Mouse (Mus musculus): ENCODE data around the gene Hist1h2ac.
"Not testable (repeated sequence)": the region's sequence is repeated elsewhere in the genome, so short reads cannot be mapped to it uniquely, and the experiment has no call there.

The Hist1h2ac gene

GRCm38 (mm10) chr13:23683755-23684281 lies at the start of gene Hist1h2ac, which contains the start of gene Hist1h2bc:
Gene Hist1h2ac, minus strand, starts transcription at chr13:23683948.
Gene Hist1h2bc, plus strand, starts transcription at chr13:23684199.
- peak; percentile 94 to 99 for DNase-seq (ENCODE audit: low spot score in 2 of 2)

DNA sequence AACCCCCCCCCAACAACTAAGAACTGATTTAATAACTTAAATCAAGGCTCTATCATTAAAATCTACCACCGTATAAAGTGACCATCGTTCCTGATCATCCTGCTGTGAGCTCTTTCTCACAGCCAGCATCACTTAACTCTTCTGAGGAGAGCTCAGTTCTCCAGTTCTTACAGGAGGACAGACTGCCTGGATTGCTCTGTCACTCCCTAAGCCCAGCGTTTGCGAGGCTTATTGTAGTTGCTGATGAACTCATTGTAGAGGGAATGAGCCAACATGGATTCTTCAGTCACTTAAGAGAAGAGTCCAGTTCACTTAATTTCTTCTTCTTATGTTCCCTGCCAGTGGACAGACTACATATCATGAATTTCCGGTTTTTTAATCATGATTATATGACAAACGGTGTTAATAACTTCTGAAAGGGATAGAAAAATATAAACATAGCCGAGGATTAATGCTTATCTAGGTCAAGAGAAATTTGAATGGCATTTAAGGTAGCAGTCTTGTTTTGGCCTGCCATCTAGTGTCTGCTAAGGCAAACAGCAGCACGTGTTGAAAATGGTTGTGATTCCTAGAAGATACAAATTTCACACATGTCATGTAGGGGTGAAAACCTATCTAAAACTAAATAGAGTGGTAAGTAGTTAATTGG lies 48.5 kb upstream of the Hist1h2ac start:
- DNase-seq (ENCODE audit: low spot score in 2 of 2), result peak in 1 of 2 experiments; percentile 39

DNA sequence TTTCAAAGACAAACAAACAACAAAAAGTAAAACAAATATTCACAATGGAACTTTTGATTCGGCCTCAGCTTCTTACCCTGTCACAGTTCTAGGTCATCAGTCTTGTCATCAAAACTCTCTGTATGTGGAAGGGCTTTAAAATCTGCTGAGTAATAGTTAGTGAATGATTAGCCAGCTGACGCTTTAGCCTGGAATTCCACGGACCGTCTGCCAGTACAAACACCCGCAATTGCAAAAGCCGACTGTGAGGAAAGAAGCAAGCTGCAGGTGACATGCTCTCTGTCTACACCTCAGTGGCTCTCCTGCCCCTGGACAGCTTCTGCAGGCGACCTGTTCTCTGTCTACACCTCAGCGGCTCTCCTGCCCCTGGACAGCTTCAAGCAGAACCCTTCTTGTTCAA lies 46.7 kb upstream of the Hist1h2ac start:
- peak; percentile 27 to 55 for DNase-seq (ENCODE audit: low spot score in 2 of 2)

- DNase-seq (ENCODE audit: low spot score in 2 of 2), result no peak
These were observed 46.0 kb upstream of the Hist1h2ac start for GRCm38 (mm10) chr13:23729706-23730105.

- DNase-seq (ENCODE audit: low spot score in 2 of 2), result peak; percentile 46 to 52
These were observed 45.4 kb upstream of the Hist1h2ac start for GRCm38 (mm10) chr13:23729192-23729525.

DNA sequence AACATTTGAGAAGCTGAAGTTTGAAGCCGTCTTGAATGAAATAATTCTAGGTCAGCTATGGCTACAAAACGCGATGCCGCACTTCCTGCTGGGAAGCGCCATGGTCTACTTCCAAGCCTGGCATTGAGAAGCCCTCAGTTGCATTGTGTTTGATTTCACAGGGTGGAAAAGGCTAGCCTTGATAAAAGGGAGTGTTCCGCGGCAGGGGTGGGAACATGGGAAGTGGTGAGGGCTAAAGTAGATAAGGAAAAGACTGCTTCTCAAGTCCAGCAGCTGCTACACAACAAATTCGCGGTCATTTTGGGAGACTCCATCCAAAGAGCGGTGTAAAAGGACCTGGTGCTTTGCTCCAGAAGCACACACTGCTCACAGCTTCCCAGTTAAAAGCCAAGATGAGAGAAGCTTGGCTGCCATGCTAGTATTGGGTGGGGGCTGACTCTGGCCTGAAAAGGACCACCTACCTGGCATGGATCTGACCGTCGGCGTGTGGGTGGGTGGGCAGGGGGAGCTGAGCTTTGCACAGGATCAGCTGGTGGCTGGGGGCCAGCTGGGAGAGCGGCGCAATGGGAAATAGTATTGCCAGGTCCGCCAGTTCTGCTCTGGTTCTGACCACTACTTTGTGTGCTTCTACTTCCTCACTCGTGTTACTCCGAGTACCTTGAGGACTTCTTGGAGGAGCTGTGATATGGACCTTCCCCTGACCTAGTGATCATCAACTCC lies 44.9 kb upstream of the Hist1h2ac start:
- DNase-seq (ENCODE audit: low spot score in 2 of 2), result peak in 1 of 2 experiments; percentile 25

DNA sequence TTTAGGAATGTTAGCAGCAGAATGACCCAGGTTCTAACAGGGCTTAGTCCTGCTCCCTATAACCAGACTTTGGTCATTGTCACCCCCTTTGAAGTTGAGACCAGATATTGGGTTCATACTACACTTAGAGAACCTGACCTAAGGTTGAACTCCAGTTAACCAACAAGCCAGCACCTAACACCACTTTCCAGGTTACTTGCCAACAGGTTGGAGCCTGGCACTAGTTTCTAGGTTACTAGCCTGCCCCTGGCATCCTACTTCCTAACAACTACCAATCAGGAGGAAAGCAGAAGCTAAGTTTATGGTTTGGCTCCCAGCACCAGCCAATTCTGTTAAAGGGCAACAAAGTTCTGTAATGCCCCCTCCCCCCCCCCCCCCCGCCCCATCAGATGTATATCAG lies 41.5 kb upstream of the Hist1h2ac start:
- no peak for DNase-seq (ENCODE audit: low spot score in 2 of 2)

GRCm38 (mm10) chr13:23724239-23724638 lies 40.5 kb upstream of the Hist1h2ac start:
- no peak for DNase-seq (ENCODE audit: low spot score in 2 of 2)

DNA sequence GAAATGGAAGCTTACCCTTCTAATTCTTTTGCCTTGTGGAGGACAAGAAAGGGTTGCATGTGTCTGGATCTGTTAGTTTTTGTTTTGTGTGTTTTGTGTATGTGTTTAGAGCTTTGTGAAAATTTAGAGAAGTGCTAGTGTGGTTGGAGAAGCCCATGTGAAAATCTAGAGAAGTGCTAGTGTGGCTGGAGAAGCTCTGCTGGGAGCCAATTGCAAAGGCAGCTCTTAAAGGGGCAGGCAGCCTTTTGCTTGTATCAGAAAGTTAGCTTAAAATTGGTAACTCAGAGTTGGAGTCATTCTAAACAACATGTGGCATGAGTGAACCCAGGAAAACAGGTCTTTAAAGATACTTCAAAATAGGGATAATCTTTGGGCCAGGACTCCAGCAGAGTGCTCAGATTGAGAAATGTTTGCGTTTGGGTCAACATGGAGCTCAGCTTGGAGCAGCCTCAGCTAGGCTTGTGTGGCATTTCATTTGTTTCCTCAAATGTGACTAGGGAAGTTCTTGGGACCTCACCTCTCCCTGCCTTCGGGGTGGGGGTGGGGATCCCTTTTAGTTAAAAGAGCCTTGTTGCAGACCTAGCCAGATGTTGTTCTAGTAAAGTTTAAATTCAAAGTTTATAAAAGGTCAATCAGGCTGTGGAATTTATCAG lies 34.0 kb upstream of the Hist1h2ac start:
- not testable (repeated sequence) for DNase-seq (ENCODE audit: low spot score in 2 of 2)

DNA sequence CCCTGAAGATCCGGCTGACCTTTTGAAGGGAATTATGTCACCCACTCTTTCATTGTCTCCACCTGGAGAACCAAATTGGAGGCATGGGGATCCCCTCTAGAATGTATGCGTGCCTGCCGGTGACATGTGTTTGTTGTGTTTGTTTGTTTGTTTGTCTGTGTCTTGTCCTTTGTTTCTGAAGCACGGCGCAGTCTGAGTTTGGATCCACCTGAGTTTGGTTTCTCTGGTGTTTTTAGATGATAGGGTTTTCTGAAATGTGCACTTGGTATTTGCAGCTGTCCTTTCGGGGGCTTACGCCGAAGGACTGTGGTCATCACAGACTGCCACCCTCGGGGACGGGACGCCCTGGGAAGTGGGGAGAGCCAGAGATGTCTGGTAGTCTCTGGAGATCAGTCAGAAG lies 33.4 kb upstream of the Hist1h2ac start:
- DNase-seq (ENCODE audit: low spot score in 2 of 2), result no peak

GRCm38 (mm10) chr13:23716261-23717042 lies 32.7 kb upstream of the Hist1h2ac start:
- peak in 1 of 2 experiments; percentile 35 for DNase-seq (ENCODE audit: low spot score in 2 of 2)

GRCm38 (mm10) chr13:23710374-23711089 lies 26.8 kb upstream of the Hist1h2ac start, which contains the start of gene Hfe:
Gene Hfe, minus strand, starts transcription at chr13:23710854.
- peak; percentile 67 to 68 for DNase-seq (ENCODE audit: low spot score in 2 of 2)

GRCm38 (mm10) chr13:23709714-23710373 lies 26.1 kb upstream of the Hist1h2ac start:
- DNase-seq (ENCODE audit: low spot score in 2 of 2), result no peak

DNA sequence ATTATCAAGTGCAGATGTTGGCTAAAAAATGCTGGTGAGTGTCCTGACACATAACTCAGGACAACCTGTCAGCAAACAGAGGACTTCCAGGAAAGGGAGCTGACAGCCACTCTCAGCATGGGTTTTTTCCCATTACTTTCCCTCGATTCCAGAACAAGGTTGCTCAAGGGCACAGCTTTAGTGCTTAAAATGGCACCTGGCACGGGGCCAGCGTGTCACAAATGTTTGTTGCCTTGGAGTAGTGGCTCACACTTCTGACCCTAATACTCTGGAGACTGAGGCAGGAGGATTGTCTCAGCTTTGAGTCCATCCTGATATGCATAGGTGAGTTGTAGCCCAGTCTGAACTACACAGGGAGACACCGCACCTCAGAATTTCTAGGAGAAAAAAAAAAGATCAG lies 24.9 kb upstream of the Hist1h2ac start:
- no peak for DNase-seq (ENCODE audit: low spot score in 2 of 2)

DNA sequence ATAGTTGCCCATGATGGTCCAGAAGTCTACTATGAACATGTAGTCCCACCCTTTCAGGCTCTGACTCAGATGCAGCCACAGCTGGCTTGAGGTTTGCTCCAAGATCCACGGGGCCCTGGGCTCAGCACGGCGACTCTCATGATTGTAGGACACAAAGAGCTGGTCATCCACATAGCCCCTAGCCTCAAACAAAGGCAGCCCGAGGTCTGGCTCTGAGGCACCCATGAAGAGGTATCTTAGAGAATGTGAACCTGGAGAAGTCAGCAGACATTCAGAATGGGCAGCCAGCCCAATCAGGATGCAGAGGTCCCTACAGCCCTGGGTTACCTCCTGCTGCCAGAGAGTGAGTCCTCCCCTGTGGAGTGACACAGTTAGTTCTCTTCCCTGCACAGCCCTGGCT lies 24.3 kb upstream of the Hist1h2ac start:
- DNase-seq (ENCODE audit: low spot score in 2 of 2), result no peak

DNA sequence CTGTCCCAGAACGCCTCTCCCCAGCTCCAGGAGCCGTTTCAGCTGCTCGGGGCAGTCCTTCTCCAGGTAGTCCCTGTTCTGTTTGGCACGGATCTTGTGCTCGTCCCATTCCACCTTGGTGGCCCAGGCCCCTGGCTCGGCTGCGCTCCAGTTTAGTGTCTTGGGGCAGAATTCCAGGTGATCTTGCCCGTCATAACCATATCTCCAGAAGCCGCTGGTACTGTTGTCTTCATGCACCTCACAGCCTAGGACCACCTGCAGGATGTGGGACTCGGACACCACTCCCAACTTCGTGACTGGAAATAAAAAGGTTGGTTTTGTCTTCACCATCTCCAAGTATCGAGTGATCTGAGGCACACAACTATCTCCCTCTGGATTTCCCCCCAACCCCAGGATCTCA lies 23.0 kb upstream of the Hist1h2ac start:
- DNase-seq (ENCODE audit: low spot score in 2 of 2), result no peak

DNA sequence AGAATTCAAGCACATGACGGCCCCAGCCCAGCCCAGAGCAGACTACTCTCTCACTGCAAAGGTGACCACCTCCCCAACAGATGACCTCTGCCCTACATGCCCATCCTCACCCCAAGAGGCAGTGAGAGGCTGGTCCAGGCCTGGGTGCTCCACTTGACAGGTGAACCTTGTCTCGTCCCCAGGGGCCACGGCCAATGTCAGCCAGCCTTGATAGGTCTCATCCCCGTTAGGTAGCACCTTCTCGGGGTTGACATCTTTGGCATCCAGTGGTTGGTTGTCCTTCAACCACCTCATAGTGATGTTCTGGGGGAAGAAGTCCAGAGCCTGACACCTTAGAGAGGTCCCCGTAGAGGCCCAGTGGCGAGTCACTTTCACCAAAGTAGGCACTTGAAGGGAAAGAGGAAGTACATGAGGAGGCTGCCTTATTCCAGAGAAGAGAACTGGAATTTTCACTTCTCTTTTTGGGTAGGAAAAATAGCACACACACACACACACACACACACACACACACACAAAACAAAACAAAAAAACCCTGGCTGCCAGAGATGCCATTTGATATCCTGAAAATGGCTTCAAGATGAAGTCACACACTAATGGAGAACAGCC lies 22.1 kb upstream of the Hist1h2ac start:
- no peak for DNase-seq (ENCODE audit: low spot score in 2 of 2)

GRCm38 (mm10) chr13:23702801-23703200 lies 19.1 kb upstream of the Hist1h2ac start:
- DNase-seq (ENCODE audit: low spot score in 2 of 2), result not testable (repeated sequence)

GRCm38 (mm10) chr13:23702220-23702619 lies 18.5 kb upstream of the Hist1h2ac start:
- DNase-seq (ENCODE audit: low spot score in 2 of 2), result no peak

Measured in heart, adult 9 months (tissue).